Mouse (Mus musculus): ENCODE measurements around the gene Rgl2. TPM values are rescaled to one million over a fixed set of nuclear protein-coding genes. Genes with fewer than 3 reads are reported as not detected.

The Rgl2 gene
- polyA plus RNA-seq, 1 experiment from 2014 or later, result 64.4 TPM

DNA sequence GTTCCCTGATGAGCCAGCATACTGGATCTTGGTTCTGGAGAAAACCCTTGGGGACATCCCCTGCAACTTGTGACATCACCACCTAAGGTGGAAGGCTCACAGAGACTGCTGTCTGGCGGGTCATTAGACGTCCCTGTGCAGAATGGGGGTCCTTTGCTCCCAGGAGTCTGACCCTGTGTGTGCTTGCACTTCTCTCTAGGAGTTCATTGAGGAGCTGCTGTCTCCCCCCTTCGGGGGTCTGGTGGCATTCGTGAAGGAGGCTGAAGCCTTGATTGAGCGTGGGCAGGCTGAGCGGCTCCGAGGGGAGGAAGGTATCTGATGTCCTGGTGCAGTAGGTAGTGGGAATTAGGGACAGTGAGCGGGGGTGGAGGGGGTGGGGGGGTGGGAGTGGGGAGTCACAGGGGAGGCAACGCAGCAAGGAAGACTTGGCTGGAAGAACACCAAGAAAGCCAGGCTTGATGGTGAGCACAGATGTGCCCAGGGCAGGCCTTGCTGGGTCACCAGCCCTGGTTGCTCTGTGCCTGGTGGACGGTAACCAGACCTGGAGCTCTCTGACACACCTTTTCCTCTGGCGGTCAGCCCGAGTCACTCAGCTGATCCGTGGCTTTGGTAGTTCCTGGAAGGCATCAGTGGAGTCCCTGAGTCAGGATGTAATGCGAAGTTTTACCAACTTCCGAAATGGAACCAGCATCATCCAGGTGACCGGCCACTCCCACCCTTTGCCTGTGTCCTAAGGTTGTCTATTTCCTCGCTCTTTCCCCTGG, 35.9 kb downstream of the Rgl2 start:
- H3K4me1 ChIP-seq, result no peaks in the 10 kb centered on the region
- H3K9ac ChIP-seq, result no peak overlapping the region
- no peak overlapping the region for H3K4me2 ChIP-seq (replicated peaks)
- H3K4me3 ChIP-seq (replicated peaks), result no peak overlapping the region
- WGBS, result 87% methylated on average over 17 of the region's 17 CpGs
- no peak for ATAC-seq (ENCODE audit: insufficient number of reproducible peaks, low FRiP score, low TSS enrichment, low read depth)
- H3K27ac ChIP-seq (replicated peaks), result no peak overlapping the region
- H3K9me3 ChIP-seq (replicated peaks), result no peaks in the 10 kb centered on the region
- H3K27me3 ChIP-seq, result no peaks in the 10 kb centered on the region
- peaks cover 56% of the 10 kb centered on the region for H3K36me3 ChIP-seq

DNA sequence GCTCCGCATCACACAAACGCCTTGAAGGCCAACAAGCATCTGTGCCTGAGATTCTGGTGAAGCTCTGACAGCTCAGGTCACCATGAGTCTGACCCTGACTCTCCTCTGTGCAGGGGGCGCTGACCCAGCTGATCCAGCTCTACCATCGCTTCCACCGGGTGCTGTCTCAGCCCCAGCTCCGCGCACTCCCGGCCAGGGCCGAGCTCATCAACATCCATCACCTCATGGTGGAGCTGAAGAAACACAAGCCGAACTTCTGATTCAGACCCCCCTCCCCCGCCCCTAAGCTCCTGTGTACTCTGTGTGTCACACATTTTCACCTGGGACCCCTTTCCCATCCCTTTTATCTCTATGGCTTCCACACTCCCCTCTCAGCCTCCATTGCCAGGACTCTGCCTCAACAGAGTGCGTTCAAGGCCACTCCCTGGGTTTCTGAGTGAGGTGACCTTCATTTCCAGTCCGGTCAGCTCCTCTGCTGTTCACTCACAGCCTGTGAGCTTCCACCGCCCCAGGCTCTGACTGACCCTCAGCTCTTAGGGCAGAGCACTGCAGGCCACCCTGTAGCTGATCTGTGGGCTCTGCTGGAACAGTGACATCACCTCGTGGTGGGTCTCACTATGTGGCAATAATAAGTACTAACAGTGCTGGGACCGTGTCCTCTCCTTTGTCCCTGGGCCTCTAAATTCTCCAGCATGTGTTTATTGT, 36.7 kb downstream of the Rgl2 start:
- ATAC-seq (ENCODE audit: insufficient number of reproducible peaks, low FRiP score, low TSS enrichment, low read depth), result no peak
- H3K4me2 ChIP-seq (replicated peaks), result no peak overlapping the region
- WGBS, result 87% methylated on average over 16 of the region's 16 CpGs
- no peak overlapping the region for H3K27ac ChIP-seq (replicated peaks)
- H3K4me1 ChIP-seq, result no peaks in the 10 kb centered on the region
- H3K9ac ChIP-seq, result no peak overlapping the region
- no peaks in the 10 kb centered on the region for H3K9me3 ChIP-seq (replicated peaks)
- H3K4me3 ChIP-seq (replicated peaks), result no peak overlapping the region
- H3K36me3 ChIP-seq, result peaks cover 48% of the 10 kb centered on the region
- H3K27me3 ChIP-seq, result no peaks in the 10 kb centered on the region

DNA sequence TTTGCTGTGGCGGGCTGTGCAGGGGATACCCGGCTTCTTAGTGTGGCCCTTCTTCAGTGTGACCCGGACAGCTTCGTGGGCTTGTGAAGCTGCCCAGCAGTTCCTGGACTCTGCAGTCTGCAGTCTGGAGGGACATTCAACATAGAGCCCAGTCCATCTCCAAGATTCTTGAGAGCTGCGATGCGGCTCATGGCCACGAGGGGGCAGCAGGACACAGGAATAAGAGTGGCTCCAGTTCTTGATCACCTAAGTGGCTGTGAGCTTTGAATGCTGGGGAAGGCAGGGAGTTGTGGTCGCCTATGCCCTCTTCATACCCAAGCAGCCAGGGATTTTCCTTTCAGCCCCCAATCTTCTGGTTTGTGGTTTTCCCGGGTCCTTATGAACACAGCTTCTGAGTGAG, 39.1 kb downstream of the Rgl2 start:
- Histone ChIP-seq H3K4me2 (replicated peaks) (no peak overlapping the region), H3K27me3 (no peaks in the 10 kb centered on the region), H3K4me3 (replicated peaks) (no peak overlapping the region), H3K9me3 (replicated peaks) (no peaks in the 10 kb centered on the region), H3K4me1 (no peaks in the 10 kb centered on the region), H3K36me3 (peaks cover 27% of the 10 kb centered on the region), H3K9ac (no peak overlapping the region), H3K27ac (replicated peaks) (no peak overlapping the region)
- ATAC-seq (ENCODE audit: insufficient number of reproducible peaks, low FRiP score, low TSS enrichment, low read depth), result no peak
- 1% methylated on average over 9 of the region's 9 CpGs for WGBS

DNA sequence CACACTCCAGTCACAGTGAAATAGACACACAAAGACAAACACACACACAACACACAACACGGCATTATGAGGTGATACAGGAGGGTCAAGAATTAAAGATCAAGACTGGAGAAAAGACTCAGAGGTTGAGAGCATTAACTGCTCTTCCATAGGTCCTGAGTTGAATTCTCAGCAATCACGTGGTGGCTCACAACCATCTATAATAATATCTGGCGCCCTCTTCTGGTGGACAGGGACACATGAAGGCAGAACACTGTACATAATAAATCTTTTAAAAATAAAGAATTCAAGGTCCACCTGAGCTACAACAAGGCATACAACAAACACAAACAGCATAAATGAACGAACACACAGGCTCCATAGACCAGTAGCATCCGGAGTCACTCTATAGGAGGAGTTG, 39.6 kb downstream of the Rgl2 start:
- Histone ChIP-seq H3K4me1 (no peaks in the 10 kb centered on the region), H3K27ac (replicated peaks) (no peak overlapping the region), H3K9ac (no peak overlapping the region), H3K4me2 (replicated peaks) (no peak overlapping the region), H3K36me3 (peaks cover 23% of the 10 kb centered on the region), H3K4me3 (replicated peaks) (no peak overlapping the region), H3K9me3 (replicated peaks) (no peaks in the 10 kb centered on the region), H3K27me3 (no peaks in the 10 kb centered on the region)
- WGBS, result 27% methylated on average over 5 of the region's 5 CpGs
- ATAC-seq (ENCODE audit: insufficient number of reproducible peaks, low FRiP score, low TSS enrichment, low read depth), result no peak

DNA sequence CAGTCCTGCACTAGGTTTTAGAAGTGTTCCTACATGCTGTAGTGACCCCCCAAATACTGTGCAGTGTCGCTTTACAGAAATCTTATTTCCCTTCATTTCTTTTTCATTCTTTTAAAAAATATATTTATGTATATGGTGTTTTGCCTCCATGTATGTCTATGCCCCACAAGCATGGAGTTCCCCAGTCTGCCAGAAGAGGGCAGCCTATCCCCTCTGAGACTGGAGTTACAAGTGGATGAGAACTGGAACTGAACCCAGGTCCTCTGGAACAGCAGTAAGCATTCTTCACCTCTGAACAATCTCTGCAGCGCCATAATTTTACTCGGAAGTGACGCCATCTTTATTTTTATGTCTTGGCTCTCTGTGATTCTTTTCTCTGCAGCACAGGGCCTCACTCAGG, 40.1 kb downstream of the Rgl2 start:
- 77% methylated on average over 4 of the region's 4 CpGs for WGBS
- Histone ChIP-seq H3K4me3 (replicated peaks) (no peak overlapping the region), H3K9ac (no peak overlapping the region), H3K27ac (replicated peaks) (no peak overlapping the region), H3K4me1 (no peaks in the 10 kb centered on the region), H3K9me3 (replicated peaks) (no peaks in the 10 kb centered on the region), H3K27me3 (0 out of 2 replicates have a peak, but pooled peaks cover 3% of the 10 kb centered on the region), H3K4me2 (replicated peaks) (no peak overlapping the region), H3K36me3 (peaks cover 20% of the 10 kb centered on the region)
- ATAC-seq (ENCODE audit: insufficient number of reproducible peaks, low FRiP score, low TSS enrichment, low read depth), result no peak

DNA sequence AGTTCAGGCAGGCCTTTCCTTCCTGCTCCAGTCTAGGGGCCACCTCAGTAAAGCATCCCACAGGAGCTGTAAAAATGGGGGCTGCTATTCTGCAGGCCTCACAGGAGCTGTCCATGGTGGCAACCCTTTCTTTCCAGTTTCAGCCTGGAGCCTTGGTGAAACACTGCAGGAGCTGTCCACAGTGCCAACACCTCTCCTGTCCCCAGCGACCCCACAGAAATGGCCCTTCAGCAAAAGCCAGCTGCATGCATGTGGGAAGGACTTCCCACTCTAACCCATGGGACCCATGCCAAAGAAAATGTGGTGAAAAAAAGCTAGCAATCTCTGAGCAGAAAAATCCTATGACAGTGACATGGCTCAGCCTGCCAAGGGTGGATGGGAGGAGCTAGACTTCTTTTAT, 43.3 kb downstream of the Rgl2 start:
- Histone ChIP-seq H3K9me3 (replicated peaks) (no peaks in the 10 kb centered on the region), H3K9ac (no peak overlapping the region), H3K4me1 (peaks cover under 1% of the 10 kb centered on the region; the same call in 1 of the 2 replicates), H3K36me3 (no peaks in the 10 kb centered on the region), H3K27ac (replicated peaks) (no peak overlapping the region), H3K4me3 (replicated peaks) (no peak overlapping the region), H3K4me2 (replicated peaks) (no peak overlapping the region), H3K27me3 (peaks cover 31% of the 10 kb centered on the region)
- WGBS, result 10% methylated on average over 1 of the region's 1 CpGs
- no peak for ATAC-seq (ENCODE audit: insufficient number of reproducible peaks, low FRiP score, low TSS enrichment, low read depth)

DNA sequence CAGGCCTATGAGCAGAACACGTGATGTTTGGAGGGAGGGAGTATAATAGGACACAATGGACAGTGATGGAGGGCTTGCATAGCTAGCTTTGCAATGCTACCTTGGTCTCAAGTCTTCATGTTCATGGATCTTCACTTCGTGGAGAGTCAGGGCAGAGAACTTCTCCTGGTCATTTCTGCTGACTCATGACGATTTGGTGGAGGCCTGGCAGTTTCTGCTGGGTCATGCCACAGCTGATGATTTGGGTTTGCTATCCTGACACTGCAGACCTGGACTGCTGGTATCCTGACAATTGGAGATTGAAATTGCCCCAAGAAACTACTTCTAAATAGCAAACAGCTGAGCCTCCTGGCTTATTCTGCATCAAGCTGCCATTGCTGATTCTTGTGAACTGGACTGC, 44.2 kb downstream of the Rgl2 start:
- 55% methylated on average over 3 of the region's 3 CpGs for WGBS
- ATAC-seq (ENCODE audit: insufficient number of reproducible peaks, low FRiP score, low TSS enrichment, low read depth), result no peak
- H3K27me3 ChIP-seq, result peaks cover 40% of the 10 kb centered on the region

DNA sequence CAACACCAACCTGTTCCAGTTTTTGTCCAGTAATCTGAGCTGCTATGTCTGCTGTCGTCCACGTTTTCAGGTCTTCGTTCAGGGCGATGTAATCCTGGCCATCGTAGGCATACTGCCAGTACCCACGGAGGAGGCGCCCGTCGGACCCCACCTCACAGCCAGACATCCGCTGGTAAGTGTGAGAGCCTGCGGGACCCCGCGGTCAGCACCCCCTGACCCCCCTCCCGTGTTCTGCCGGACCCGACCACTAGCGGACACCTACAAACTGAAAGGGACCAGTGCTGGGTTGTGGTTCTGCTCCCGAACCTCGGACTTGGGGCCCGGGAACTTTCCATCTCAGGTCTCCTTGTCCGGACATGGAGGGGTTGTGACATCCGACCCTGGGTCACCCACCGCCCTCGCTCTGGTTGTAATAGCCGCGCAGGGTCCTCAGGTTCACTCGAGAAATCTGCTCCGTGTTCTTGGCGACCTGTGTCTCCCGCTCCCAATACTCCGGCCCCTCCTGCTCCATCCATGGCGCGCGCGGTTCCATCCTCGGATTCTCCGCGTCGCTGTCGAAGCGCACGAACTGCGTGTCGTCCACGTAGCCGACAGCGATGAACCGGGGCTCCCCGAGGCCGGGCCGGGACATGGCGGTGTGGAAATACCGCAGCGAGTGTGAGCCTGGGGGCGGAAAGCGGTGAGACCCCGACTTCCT, 48.7 kb downstream of the Rgl2 start:
- no peak for ATAC-seq (ENCODE audit: insufficient number of reproducible peaks, low FRiP score, low TSS enrichment, low read depth)
- H3K4me1 ChIP-seq, result peaks cover 27% of the 10 kb centered on the region
- H3K36me3 ChIP-seq, result no peaks in the 10 kb centered on the region
- peaks cover 60% of the 10 kb centered on the region for H3K27me3 ChIP-seq
- H3K9ac ChIP-seq, result no peak overlapping the region
- 1% methylated on average over 57 of the region's 57 CpGs for WGBS
- peak overlapping the region; percentile 37 for H3K4me3 ChIP-seq (replicated peaks)
- no peak overlapping the region for H3K27ac ChIP-seq (replicated peaks)
- H3K4me2 ChIP-seq (replicated peaks), result peak overlapping the region; percentile 59
- H3K9me3 ChIP-seq (replicated peaks), result no peaks in the 10 kb centered on the region

More for the DNA sequence above, 44.2 kb downstream of the Rgl2 start:
- H3K27ac ChIP-seq (replicated peaks), result no peak overlapping the region
- no peaks in the 10 kb centered on the region for H3K36me3 ChIP-seq
- peaks cover 9% of the 10 kb centered on the region for H3K4me1 ChIP-seq
- no peak overlapping the region for H3K4me2 ChIP-seq (replicated peaks)
- H3K9ac ChIP-seq, result no peak overlapping the region
- H3K4me3 ChIP-seq (replicated peaks), result no peak overlapping the region
- H3K9me3 ChIP-seq (replicated peaks), result no peaks in the 10 kb centered on the region

DNA sequence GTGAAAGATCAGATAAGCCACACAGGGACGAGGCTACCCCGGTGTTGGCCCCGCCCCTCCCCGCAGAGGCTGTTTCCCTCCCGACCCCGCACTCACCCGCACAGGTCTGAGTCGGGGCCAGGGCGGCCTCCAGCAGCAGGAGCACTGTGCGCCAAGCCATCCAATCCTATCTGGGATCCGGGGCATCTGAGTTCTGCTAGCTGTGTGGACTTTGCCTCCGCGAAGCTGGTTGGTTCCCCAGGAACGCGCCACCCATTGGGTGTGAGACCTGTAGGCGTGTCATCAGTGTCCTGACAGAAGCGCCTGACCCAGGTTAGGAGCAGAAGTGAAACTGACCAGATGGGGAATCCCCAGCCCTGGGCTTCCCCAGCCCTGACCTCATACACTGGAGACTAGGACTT, 49.3 kb downstream of the Rgl2 start:
- peaks cover 60% of the 10 kb centered on the region for H3K27me3 ChIP-seq
- H3K36me3 ChIP-seq, result no peaks in the 10 kb centered on the region
- H3K4me2 ChIP-seq (replicated peaks), result peak overlapping the region; percentile 59
- H3K9ac ChIP-seq, result no peak overlapping the region
- peak overlapping the region; percentile 37 for H3K4me3 ChIP-seq (replicated peaks)
- WGBS, result 0% methylated on average over 17 of the region's 17 CpGs
- no peak for ATAC-seq (ENCODE audit: insufficient number of reproducible peaks, low FRiP score, low TSS enrichment, low read depth)
- H3K9me3 ChIP-seq (replicated peaks), result no peaks in the 10 kb centered on the region
- peaks cover 27% of the 10 kb centered on the region for H3K4me1 ChIP-seq
- no peak overlapping the region for H3K27ac ChIP-seq (replicated peaks)

DNA sequence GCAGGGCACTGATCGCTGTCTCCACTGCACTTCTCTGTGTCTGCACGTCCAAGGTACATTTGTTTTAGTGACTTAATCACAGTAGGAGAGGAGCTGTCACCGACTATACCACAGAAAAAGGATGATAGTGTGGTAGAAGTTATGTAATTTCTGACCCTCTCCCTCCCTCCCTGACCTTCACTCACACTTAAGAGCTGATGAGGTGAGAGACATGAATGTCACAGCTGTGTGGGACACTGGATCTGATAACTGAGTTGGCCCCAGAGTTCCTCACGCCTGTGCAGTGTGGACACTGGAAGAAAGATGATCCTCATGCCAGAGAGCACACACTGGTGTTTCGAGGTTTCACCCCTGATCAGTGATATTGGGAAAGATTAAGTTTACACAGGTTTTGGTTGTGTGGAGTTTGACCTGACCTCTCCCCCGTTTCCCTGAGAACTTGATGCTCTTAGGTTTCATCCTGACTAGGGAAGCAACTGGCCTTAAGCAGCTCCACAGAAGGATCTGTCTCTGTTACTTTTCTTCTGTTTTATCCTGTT, 50.2 kb downstream of the Rgl2 start:
- Histone ChIP-seq H3K27me3 (peaks cover 55% of the 10 kb centered on the region), H3K9ac (no peak overlapping the region), H3K9me3 (replicated peaks) (no peaks in the 10 kb centered on the region), H3K4me1 (peaks cover 27% of the 10 kb centered on the region), H3K27ac (replicated peaks) (no peak overlapping the region), H3K4me3 (replicated peaks) (no peak overlapping the region), H3K4me2 (replicated peaks) (no peak overlapping the region), H3K36me3 (no peaks in the 10 kb centered on the region)
- no peak for ATAC-seq (ENCODE audit: insufficient number of reproducible peaks, low FRiP score, low TSS enrichment, low read depth)
- 74% methylated on average over 6 of the region's 6 CpGs for WGBS

All from embryonic facial prominence, embryonic 15.5 days (tissue).